Mouse (Mus musculus): Measurements from ENCODE around the gene Gm10337.

Gm10337 gene

GRCm38 (mm10) chr15:102517976-102518858 lies 14.7 kb downstream of the Gm10337 start, which contains the start of gene Tarbp2:
Gene Tarbp2, plus strand, starts transcription at chr15:102518192.
- DNase-seq: peak; percentile 99

DNA sequence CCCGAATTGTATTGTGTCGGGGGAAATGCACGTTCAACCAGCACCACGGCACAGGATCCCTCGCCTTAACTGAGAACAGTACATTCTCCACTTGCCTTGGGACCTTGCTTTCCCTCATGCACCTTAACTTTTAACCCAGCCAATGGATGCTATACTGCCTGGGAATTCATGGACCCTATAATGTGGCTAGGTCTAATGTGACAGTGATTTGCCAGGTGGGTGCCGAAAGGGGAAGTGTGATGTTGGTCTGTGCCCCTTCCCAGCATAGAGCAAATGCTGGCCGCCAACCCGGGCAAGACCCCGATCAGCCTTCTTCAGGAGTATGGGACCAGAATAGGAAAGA lies 15.3 kb downstream of the Gm10337 start:
- no peak for DNase-seq

DNA sequence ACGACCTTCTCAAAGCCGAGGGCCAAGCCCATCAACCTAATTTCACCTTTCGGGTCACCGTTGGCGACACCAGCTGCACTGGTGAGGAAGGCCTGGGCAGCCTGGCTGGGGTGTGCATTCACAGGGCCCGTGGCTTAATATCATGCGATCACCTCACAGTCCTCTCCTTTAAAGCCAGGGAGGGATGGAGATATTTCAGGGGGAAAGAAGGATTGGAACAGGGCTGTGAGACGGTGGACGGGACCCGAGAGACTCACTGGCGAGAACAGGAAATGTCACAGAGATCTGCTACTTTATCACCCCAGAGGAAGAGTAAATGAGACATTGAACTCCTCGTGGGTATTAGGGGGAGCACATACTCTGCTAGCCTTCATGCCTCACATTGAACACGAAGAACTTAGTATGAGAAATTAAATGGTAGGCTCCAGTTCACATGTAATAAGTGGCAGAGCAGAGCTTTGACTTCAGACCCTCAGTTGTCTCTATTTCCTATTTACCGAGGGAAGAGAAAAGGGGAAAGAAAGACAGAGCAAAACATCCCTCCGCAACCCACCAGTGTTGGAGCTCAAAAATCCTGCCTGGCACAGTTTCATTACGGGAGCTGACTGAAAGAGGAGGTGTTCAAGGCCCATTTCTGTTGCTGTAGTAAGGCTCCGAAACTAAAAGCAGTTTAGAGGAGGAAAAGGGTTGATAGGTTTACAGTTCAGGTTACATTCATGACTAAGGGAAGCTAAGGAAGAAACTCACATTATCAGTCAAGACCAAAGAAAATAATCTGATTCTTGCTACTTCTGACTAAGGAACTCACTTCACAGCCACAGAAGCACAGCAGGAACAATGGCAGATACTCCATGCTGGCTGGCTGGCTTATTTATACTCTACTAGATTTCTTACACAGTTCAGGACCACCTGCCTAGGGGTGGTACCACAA lies 16.0 kb downstream of the Gm10337 start:
- no peak for DNase-seq

DNA sequence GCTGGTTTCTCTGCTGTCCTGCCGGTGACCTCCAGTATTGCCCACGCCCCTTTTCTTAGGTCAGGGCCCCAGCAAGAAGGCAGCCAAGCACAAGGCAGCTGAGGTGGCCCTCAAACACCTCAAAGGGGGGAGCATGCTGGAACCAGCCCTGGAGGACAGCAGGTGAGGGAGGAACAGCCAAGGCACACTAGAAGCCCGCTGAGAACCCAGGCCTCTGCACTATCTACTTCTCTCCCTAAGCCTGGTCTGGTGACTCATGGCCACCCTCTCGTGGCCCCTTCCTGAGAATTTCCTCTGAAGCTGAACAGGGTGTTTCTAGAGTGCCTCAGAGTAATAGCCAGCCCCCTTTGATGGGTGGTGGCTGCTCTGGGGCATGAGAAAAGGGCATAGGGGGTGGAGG lies 16.9 kb downstream of the Gm10337 start:
- no peak for DNase-seq

GRCm38 (mm10) chr15:102521480-102521879 lies 18.0 kb downstream of the Gm10337 start:
- DNase-seq: no peak

- peak; percentile 82 for DNase-seq
Observed at GRCm38 (mm10) chr15:102524892-102525485, 21.5 kb downstream of the Gm10337 start, which contains the start of gene Npff. Gene Npff, minus strand, starts transcription at chr15:102524942.

GRCm38 (mm10) chr15:102526111-102527002 lies 22.8 kb downstream of the Gm10337 start:
- no peak for DNase-seq

DNA sequence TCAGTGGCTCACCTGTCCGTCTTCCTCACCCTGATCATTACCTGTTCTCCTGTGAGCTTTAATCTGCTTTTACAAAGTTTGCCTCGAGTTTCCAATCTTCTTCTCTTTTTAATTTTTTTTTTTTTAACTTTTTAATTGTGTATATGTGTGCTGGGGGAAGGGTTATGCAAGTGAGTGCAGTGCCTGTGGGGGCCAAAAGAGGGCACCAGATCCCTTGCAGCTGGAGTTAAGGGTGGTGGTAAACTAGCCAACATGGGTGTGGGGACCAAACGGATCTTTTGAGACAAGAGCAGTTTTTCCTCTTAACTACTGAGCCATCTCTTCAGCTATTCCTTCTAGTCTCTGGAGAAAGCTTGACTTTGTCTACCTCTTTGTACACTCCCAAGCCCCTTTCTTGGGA lies 24.4 kb downstream of the Gm10337 start:
- DNase-seq: no peak

GRCm38 (mm10) chr15:102528396-102528795 lies 24.9 kb downstream of the Gm10337 start:
- no peak for DNase-seq

DNA sequence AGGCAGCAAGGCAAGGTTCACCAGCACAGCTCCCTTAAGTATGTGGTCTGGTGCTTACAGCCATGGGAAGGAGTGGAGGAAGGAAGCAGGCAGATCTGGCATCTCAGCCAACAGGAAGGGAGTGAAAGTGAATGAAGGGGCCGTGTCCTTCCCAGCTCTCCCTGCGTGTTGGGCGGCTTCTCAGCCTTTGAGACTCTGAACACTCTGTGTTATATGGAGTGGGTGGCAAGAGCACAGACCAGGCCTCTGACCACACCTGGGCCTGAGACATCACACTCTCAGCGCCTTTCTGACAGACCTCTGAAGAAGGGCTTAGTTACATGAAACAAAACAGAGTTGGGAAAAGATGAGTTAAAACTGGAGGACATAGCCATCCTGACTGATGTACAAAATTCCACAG lies 27.0 kb downstream of the Gm10337 start:
- no peak for DNase-seq

GRCm38 (mm10) chr15:102531586-102531985 lies 28.1 kb downstream of the Gm10337 start:
- no peak for DNase-seq

DNA sequence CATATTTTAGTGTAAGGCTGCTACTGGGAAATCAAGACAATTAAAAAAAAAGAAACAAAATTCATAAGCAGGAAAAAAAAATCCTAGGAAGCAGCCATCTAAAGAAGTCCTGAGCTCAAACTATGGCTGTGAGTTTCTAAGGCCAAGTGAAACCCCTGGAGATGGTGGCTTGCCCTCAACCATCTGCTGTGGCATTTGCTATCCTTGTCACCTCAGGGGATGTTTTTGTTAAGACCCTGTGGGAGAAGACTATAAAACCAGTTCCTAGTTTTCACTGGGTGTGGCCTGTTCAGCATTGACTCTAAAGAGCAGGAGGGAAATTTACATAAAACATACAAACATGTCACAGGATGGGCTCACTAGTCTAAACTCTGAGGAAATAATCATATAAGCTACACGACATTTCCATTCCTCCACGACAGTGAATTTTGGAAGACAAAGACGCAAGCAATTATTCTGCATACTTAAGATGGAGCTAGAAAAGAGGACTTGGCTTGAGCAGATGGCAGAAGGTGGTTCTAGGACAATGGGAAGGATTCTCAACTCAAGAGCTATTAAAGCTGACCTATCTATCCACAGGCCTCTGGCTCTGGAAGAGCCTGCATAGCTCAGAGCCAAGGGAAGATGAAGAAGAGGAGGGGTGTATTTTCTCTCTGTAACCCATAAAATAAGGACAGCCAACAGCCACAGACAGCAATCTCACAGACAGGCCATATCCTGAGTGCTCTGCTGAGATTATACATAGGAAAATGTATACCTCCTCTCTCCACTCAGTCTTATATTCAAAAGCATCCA lies 28.8 kb downstream of the Gm10337 start:
- DNase-seq: no peak

GRCm38 (mm10) chr15:102533926-102534325 lies 30.4 kb downstream of the Gm10337 start:
- no peak for DNase-seq

DNA sequence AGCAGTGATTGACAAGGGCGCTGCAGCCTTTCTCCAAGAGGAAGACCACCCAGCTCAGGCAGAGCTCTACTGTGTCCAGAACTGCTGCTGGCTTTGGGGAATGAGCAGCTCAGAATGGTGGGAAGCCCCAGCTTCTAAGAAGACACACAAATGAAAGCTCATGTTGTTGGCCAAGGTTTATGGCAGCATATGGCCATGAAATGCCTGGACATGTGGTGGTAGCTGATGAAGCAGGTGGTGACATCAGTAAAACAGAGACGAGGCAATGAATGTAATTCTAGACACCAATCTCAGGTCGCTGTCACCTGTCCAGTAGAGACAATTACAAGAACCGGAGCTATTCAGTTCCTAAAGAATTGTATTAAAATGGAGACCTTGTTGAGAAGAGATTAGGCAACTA lies 41.3 kb downstream of the Gm10337 start:
- DNase-seq: no peak

DNA sequence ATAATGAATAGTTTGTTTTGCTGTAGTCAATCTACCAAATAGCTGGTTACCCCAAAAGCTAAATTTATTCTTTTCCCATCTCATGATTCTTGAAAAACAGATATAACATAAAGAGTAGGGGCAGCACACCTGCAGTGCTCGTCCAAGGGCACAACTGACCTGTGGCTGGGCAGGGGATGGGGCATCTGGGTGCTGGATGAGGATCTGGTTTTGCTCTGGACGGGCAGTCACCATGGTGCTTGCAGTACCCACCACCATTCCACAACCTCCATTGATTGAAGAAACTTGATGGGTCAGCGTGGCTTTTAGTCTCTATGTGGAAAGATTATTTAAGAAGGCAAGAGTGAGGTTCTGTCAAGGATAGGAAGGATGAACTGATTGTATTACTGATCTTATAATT lies 42.7 kb downstream of the Gm10337 start:
- no peak for DNase-seq

- DNase-seq: no peak
Observed at GRCm38 (mm10) chr15:102546677-102547427, 43.3 kb downstream of the Gm10337 start.

GRCm38 (mm10) chr15:102547478-102547877 lies 44.0 kb downstream of the Gm10337 start:
- DNase-seq: no peak

DNA sequence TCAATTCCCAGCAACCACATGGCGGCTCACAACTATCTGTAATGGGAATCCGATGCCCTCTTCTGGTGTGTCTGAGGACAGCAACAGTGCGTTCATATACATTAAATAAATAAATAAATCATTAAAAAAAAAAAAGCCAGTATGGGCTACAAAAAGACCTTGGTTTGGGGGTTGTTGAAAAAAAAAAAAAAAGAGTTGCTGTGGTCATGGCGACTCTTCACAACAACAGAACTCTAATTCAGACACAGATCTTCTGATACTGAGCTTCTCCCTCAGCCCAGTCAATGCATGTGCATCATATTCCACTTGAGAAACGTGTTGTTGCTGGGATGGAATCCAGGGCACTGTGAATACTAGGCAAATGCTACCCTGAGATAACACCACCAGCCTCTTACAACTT lies 49.1 kb downstream of the Gm10337 start:
- DNase-seq: no peak

Data from embryo, embryonic 11 days (tissue).